Mouse (Mus musculus) lung, adult 2 months (tissue): ENCODE measurements around the gene Dagla. TPM values are rescaled to one million over a fixed set of nuclear protein-coding genes. Genes with fewer than 3 reads are reported as not detected.

Experiments used
- DNase-seq: peaks from one replicate; pipeline ENCODE4 v3.0.0; 2022
- H3K4me1 ChIP-seq: fragments of 200-500 bp; 2 replicates; pipeline ENCODE4 v1.6.1; 2011; ENCODE audit warnings: low read length; ENCODE audit not compliant: control insufficient read depth, insufficient read depth
- H3K4me3 ChIP-seq: fragments of 200-500 bp; replicated peaks from 2 replicates; pipeline ENCODE3; 2011; ENCODE audit warnings: low read depth, mild to moderate bottlenecking, control low read depth, low read length; ENCODE audit errors: extremely low read depth
- CTCF ChIP-seq: fragments of 200-500 bp; IDR thresholded peaks from 2 replicates; pipeline ENCODE4 v1.5.1; 2011; ENCODE audit warnings: mild to moderate bottlenecking, low read length, control low read depth; ENCODE audit not compliant: insufficient read depth
- POLR2A ChIP-seq: fragments of 200-500 bp; IDR thresholded peaks from 2 replicates; pipeline ENCODE4 v1.6.1; 2011; ENCODE audit warnings: low read depth, mild to moderate bottlenecking, control low read depth, low read length, borderline replicate concordance; ENCODE audit errors: extremely low read depth
- WGBS: fragments of 180-500 bp; shearing (Covaris S2); methylation state at CpG from one replicate; pipeline ENCODE4 v1.1.7; 2018; 5-methylcytosine and 5-hydroxymethylcytosine counted together
- polyA plus RNA-seq: library from polyadenylated mRNA; depleted of rRNA; stranded (reverse); fragments of >200 nt; gene quantifications from 2 replicates; pipeline ENCODE4 v1.2.3, GENCODE M21; 2012

The Dagla gene
- polyA plus RNA-seq, 1 experiment: 15.3 TPM

GRCm38 (mm10) chr19:10289609-10290150 lies 15.0 kb downstream of the Dagla start:
- no peak for DNase-seq
- 59% methylated on average over 4 of the region's 4 CpGs for WGBS
- H3K4me1 ChIP-seq: peaks cover 36% of the 10 kb centered on the region

DNA sequence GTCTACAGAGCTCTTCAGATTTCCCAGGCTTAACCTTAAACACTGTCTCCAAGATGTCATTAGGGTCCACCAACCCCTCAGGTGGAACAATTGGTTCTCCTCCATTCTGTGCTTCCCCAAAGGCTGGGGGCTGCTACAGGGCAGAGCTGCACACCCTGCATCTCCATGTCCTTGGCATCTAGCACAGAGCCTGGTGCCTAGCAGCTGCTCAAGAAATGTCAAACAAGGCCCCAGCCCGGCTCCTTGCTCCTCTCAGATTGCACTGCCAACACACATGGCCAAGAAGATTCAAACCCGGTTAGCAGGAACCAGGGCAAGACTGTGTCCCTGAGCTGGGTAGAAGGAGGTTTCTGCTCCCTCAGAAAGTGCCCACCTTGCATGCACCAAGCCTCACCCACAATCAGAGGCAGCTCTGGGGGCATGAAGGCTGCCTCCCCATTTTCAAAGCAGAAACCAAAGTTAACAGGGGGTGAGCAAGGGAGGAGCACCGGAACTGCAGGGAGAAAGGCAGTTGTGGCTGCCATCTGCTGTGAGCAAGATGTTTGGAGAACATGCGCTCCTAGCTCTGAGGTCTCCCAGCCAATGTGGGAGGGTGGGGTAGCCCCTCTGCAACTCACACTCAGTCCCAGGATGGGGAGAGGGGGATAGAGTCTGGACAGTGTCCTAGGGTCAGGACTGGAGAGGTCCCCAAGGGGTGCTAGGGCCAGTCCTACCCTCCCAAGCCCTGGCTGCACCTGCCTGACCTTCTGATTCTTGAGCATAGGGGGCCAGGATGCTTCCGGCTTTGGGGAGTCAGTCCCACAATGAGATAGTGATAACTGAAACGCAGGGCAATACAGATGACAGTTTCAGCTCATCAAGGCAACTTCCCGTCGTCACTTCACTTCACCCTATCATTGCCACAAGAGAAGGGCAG lies 16.3 kb downstream of the Dagla start:
- Histone ChIP-seq H3K4me1 (peaks cover 30% of the 10 kb centered on the region), H3K4me3 (no peak overlapping the region)
- no peak for DNase-seq
- WGBS: 80% methylated on average over 8 of the region's 8 CpGs
- TF ChIP-seq CTCF (no peak), POLR2A (no peak)

More at GRCm38 (mm10) chr19:10289609-10290150, 15.0 kb downstream of the Dagla start:
- no peak overlapping the region for H3K4me3 ChIP-seq
- TF ChIP-seq POLR2A (no peak), CTCF (no peak)

GRCm38 (mm10) chr19:10286458-10286872 lies 18.2 kb downstream of the Dagla start:
- Histone ChIP-seq H3K4me3 (no peak overlapping the region), H3K4me1 (peaks cover 27% of the 10 kb centered on the region)
- peak; percentile 64 for DNase-seq
- 60% methylated on average over 10 of the region's 10 CpGs for WGBS
- no peak for TF ChIP-seq POLR2A
- no peak; the same call in 1 of the 2 replicates for TF ChIP-seq CTCF

DNA sequence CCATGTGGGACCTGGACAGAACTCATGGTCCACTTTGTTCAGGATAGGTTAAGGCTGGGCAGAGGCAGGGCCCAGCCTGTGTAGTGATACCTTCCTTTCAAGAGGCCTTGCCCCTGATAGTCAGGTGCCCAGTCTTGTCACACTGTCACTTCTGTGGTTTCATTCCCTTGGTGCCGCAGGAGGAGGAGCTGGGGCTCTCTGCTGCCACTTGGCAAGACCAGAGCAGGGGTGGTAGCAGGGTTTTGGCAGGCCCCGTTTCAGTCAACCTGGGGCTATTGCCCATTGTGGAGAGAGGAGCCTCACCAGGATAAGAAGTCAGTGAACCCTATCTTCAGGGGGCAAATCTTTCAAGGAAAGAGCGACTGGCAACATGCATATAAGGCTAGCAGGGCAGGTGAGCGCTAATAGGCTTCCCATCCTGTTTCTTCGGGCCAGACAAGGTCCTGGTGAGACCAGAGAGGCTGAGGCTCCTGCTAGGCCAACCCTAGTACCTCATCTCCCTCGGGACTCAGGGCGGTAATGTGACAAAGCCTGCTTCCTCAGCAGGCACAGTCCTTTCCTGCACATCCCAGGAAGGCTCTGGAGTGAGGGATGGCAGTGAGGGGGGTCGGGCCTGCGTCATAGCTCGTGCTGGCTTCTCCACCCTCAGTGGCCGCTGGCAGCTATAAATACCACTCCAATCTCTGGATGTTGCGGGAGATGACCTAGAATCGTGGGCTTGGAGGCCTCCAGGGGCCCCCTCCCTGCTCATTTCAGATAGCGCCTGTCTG lies 23.7 kb downstream of the Dagla start:
- Histone ChIP-seq H3K4me3 (no peak overlapping the region), H3K4me1 (peaks cover 7% of the 10 kb centered on the region)
- no peak for DNase-seq
- WGBS: 65% methylated on average over 14 of the region's 14 CpGs
- TF ChIP-seq CTCF (no peak), POLR2A (no peak)

DNA sequence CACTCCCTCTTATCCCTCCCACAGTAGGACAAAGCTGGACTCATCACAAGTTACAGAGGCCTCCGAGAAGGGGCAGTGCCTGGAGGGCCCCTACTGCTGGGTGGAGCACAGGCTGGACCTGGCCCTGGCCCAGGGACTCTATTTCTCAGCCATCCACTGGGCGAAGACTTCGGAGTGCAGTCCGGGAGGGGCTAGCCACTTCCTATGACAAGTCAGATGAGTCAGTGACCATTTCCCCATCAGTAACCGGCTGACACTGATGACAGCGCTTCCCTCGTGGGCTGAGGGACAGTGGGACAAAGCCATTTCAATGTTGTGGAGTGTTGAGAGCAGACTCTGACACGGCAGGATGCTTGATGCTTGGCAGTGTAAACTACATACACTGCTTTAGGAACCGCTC lies 25.0 kb downstream of the Dagla start:
- no peak for TF ChIP-seq POLR2A
- TF ChIP-seq CTCF: no peak
- no peak overlapping the region for H3K4me3 ChIP-seq
- 38% methylated on average over 9 of the region's 9 CpGs for WGBS
- no peak for DNase-seq
- peaks cover 6% of the 10 kb centered on the region; the same call in 1 of the 2 replicates for H3K4me1 ChIP-seq

GRCm38 (mm10) chr19:10278669-10279324 lies 25.9 kb downstream of the Dagla start:
- 36% methylated on average over 6 of the region's 6 CpGs for WGBS
- peaks cover 6% of the 10 kb centered on the region; the same call in 1 of the 2 replicates for H3K4me1 ChIP-seq
- DNase-seq: no peak
- TF ChIP-seq POLR2A (no peak), CTCF (no peak)
- H3K4me3 ChIP-seq: no peak overlapping the region

- TF ChIP-seq POLR2A (peak; percentile 33; the same call in 1 of the 2 replicates), CTCF (no peak)
- 54% methylated on average over 5 of the region's 5 CpGs for WGBS
- Histone ChIP-seq H3K4me1 (peaks cover 6% of the 10 kb centered on the region; the same call in 1 of the 2 replicates), H3K4me3 (no peak overlapping the region)
- peak; percentile 75 for DNase-seq
Observed at GRCm38 (mm10) chr19:10277759-10278158, 26.9 kb downstream of the Dagla start.

DNA sequence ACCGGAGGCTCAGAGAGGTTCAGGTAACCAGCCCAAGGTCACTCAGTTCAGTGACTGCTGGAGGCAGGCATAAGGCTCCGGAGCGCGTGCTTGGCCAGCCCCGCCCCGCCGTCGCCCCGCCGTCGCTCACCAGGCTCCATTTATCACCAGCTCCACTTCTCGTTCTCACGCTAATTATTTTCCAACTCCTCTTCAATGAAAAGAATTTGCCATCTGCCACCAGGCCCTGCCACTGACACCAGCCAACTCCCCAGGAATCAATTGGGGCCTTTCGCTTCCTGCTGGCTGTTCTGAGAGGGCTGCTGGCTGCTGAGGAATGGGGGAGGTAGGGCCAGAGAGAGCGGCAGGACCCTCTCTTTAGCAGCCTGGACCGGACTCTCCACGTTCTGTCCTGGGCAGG lies 27.3 kb downstream of the Dagla start:
- WGBS: 41% methylated on average over 17 of the region's 17 CpGs
- peak; percentile 43 for DNase-seq
- no peak overlapping the region for H3K4me3 ChIP-seq
- peaks cover 6% of the 10 kb centered on the region; the same call in 1 of the 2 replicates for H3K4me1 ChIP-seq
- TF ChIP-seq POLR2A: no peak
- no peak for TF ChIP-seq CTCF
